Mouse (Mus musculus): Measurements from ENCODE around the gene Rflnb. TPM values are rescaled to one million over a fixed set of nuclear protein-coding genes. Genes with fewer than 3 reads are reported as not detected.

Rflnb gene
- 10 to 100 TPM; 66.9 to 74.5 TPM for total RNA-seq (2021)

GRCm38 (mm10) chr11:76027139-76028071 lies at the start of gene Rflnb:
TSS of gene Rflnb (minus strand) at chr11:76027782.
- intact Hi-C loops (cut with DNase I): loop anchor here (1.0 to 5.0 kb wide), 3 partner anchors 40 to 140 kb away; no protein-coding TSS in a partner anchor

GRCm38 (mm10) chr11:76077341-76077740 lies 49.8 kb upstream of the Rflnb start:
- no peak for DNase-seq
- intact Hi-C loops (cut with DNase I): no loop called here

More at GRCm38 (mm10) chr11:76027139-76028071, at the start of gene Rflnb:
- DNase-seq: peak; percentile 93 to 94

DNA sequence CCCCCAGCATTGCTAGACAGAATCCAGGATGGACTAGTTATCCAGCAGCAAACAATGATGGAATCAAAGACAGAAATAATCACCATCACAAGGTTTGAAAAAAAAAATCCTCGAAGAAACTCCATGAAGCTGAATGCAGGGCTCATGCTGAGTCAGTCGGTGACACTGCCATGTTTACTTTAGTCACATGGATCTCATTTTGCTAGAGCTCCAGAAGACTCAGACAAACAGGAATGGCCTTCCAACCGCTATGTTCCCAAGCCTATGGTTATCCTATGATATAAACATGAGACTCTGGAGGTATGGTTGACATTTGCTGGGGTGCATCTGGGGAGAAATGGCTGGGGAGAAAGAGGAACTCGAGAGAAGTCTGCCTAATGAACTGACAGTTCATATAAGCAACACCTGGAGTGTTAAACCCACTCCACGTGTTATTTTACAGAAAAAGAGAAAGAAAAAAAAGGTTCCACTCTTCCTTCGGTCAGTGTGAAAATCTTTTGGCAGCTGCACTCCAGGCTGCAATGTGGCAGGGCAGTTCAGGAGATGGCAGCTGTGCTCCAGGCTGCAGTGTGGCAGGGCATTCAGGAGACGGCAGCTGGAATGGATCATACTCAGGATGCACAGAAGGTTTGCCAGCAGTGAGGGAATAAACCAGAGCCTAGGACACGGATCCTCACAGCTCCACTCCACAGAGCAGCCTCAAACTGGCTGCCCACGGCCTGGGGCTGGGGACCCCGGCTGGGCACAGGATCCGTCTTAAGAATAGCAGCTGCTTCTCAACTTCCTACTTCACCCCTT lies 46.9 kb upstream of the Rflnb start:
- intact Hi-C loops (cut with DNase I): no loop called here
- DNase-seq: peak in 1 of 2 experiments; percentile 17

DNA sequence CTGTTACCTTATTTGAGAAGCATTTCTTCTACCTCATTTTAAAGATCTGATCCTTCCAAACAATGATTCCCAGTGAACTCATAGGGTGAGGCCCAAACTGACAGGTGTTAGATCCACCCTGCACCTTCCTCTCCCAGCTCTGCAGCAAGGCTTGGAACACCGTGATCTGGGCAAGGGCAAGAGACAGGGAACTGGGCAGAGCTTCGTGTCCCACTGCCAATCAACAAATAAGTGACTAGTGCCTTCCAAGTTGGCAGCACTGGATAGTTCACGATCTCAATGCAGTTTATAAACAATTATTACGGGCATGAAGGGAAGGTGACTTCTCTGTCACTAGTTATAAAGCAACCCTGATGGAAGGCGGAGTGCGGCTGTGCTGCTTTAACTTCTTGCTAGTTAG lies 42.2 kb upstream of the Rflnb start:
- intact Hi-C loops (cut with DNase I): loop anchor here (5.0 kb wide), 1 partner anchor 43 kb away; the partner anchor contains the start of gene Rflnb
- DNase-seq: peak in 1 of 2 experiments; percentile 55

GRCm38 (mm10) chr11:76066563-76067156 lies 39.1 kb upstream of the Rflnb start:
- no peak for DNase-seq
- intact Hi-C loops (cut with DNase I): loop anchor here (5.0 kb wide), 1 partner anchor 39 kb away; the partner anchor contains the start of gene Rflnb

GRCm38 (mm10) chr11:76065521-76066095 lies 38.0 kb upstream of the Rflnb start:
- peak; percentile 59 for DNase-seq
- intact Hi-C loops (cut with DNase I): loop anchor here (5.0 kb wide), 1 partner anchor 38 kb away; the partner anchor contains the start of gene Rflnb

DNA sequence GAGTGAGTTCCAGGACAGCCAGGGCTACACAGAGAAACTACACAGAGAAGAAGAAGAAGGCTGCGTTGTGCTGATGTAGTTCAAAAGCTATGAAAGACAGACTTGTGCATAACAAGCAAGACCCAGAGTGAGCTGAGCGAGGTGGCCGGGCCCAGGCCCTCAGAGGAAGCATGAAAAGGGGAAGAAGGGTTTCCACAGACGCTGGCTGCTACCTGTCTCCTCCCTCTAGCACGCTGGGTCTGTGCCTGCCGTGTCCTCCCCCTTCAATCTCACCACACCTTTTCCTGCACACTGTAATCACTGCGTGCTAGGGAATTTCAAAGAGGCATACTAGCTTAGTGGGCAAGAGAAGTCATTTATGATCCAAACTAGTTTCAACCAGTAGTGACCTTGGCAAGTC lies 36.8 kb upstream of the Rflnb start:
- intact Hi-C loops (cut with DNase I): no loop called here
- no peak for DNase-seq

GRCm38 (mm10) chr11:76060906-76061305 lies 33.3 kb upstream of the Rflnb start:
- intact Hi-C loops (cut with DNase I): no loop called here

DNA sequence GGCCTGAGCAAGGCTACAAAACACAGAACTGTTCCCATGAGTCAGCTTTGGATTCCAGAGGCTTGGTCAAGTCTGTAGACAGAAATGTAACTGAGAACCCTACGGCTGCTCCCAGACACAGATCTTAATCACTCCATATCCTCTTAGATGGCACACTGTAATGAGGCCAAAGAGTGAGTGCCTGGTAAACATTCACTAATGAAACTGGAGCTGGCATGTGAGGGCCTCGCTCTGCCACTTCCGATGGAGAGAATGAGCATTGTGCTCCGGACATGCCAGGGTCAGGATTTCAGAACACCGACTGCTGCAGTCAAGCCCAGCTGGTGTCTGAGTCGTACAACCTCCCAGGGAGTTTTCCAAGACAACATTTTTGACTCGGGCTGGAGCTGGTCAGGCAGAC lies 32.4 kb upstream of the Rflnb start:
- intact Hi-C loops (cut with DNase I): no loop called here
- no peak for DNase-seq

More at GRCm38 (mm10) chr11:76060906-76061305, 33.3 kb upstream of the Rflnb start:
- DNase-seq: no peak

- no peak for DNase-seq
- intact Hi-C loops (cut with DNase I): no loop called here
These were observed 28.9 kb upstream of the Rflnb start for GRCm38 (mm10) chr11:76056487-76056886.

- intact Hi-C loops (cut with DNase I): no loop called here
- DNase-seq: no peak
These were observed 24.9 kb upstream of the Rflnb start for GRCm38 (mm10) chr11:76052496-76052895.

- intact Hi-C loops (cut with DNase I): no loop called here
- DNase-seq: no peak
These were observed 23.5 kb upstream of the Rflnb start for GRCm38 (mm10) chr11:76050967-76051512.

- no peak for DNase-seq
- intact Hi-C loops (cut with DNase I): no loop called here
These were observed 22.9 kb upstream of the Rflnb start for GRCm38 (mm10) chr11:76050509-76050908.

- intact Hi-C loops (cut with DNase I): no loop called here
- DNase-seq: peak; percentile 30 to 49
These were observed 17.8 kb upstream of the Rflnb start for GRCm38 (mm10) chr11:76045367-76045766.

GRCm38 (mm10) chr11:76044468-76044867 lies 16.9 kb upstream of the Rflnb start:
- DNase-seq: no peak
- intact Hi-C loops (cut with DNase I): loop anchor here (5.0 kb wide), 1 partner anchor 38 kb away; no protein-coding TSS in a partner anchor

DNA sequence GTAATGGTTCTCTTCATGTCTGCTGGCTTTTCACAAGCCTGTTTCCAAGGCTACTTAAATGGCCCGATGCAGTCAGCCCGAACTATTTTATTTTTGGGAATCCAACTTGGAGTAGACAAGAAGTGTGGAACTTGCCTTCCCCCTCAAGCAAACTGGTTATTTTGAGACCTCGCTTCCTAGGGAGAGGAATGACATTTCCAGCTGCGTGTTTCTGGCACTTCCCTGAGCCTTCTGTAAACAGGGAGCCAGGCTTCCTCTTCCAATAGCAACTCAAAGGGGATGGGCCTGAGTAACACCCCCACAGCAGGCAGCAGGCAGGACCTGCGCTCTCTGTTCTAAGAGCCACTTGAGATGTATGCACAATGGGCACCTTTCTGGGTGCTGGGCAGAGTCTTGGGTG lies 15.3 kb upstream of the Rflnb start:
- intact Hi-C loops (cut with DNase I): loop anchor here (5.0 kb wide), 1 partner anchor 39 kb away; no protein-coding TSS in a partner anchor
- peak; percentile 69 to 77 for DNase-seq

GRCm38 (mm10) chr11:76042041-76042638 lies 14.6 kb upstream of the Rflnb start:
- DNase-seq: peak; percentile 28 to 38
- intact Hi-C loops (cut with DNase I): loop anchor here (5.0 kb wide), 1 partner anchor 40 kb away; no protein-coding TSS in a partner anchor

- DNase-seq: no peak
- intact Hi-C loops (cut with DNase I): loop anchor here (5.0 kb wide), 1 partner anchor 41 kb away; no protein-coding TSS in a partner anchor
These were observed 13.3 kb upstream of the Rflnb start for GRCm38 (mm10) chr11:76040761-76041376.

GRCm38 (mm10) chr11:76040106-76040505 lies 12.5 kb upstream of the Rflnb start:
- intact Hi-C loops (cut with DNase I): loop anchor here (5.0 kb wide), 1 partner anchor 42 kb away; no protein-coding TSS in a partner anchor
- DNase-seq: no peak
